Mouse (Mus musculus) intestine, embryonic 16.5 days (tissue): ENCODE results near the gene Fancm. TPM values are rescaled to one million over a fixed set of nuclear protein-coding genes. Genes with fewer than 3 reads are reported as not detected.

Experiments
- ATAC-seq: fragments of 200-750 bp; cut with Nextera tagmentation; 2 replicates; pipeline ENCODE4 v1.8.0; 2017; ENCODE audit warnings: moderate TSS enrichment, moderate library complexity
- H3K27ac ChIP-seq: fragments of 300-500 bp; sonication (generic); 2 replicates; pipeline ENCODE4 v1.5.1; 2014; ENCODE audit warnings: mild to moderate bottlenecking, low read length
- H3K27me3 ChIP-seq: fragments of 300-500 bp; sonication (generic); replicated peaks from 2 replicates; pipeline ENCODE4 v1.6.1; 2014; ENCODE audit warnings: low read length, control low read depth, mixed read lengths; ENCODE audit not compliant: control insufficient read depth, insufficient read depth
- H3K36me3 ChIP-seq: fragments of 300-500 bp; sonication (generic); 2 replicates; pipeline ENCODE4 v1.6.1; 2014; ENCODE audit warnings: low read length, control low read depth; ENCODE audit not compliant: control insufficient read depth, insufficient read depth
- H3K4me1 ChIP-seq: fragments of 300-500 bp; sonication (generic); 2 replicates; pipeline ENCODE4 v1.6.1; 2014; ENCODE audit warnings: low read length, control low read depth, mixed read lengths; ENCODE audit not compliant: control insufficient read depth, insufficient read depth
- H3K4me2 ChIP-seq: fragments of 300-500 bp; sonication (generic); 2 replicates; pipeline ENCODE4 v1.6.1; 2014; ENCODE audit warnings: low read depth, low read length, control low read depth
- H3K4me3 ChIP-seq: fragments of 300-500 bp; sonication (generic); 2 replicates; pipeline ENCODE4 v1.5.1; 2014; ENCODE audit warnings: mild to moderate bottlenecking, low read length
- H3K9ac ChIP-seq: fragments of 300-500 bp; sonication (generic); 2 replicates; pipeline ENCODE4 v1.6.1; 2014; ENCODE audit warnings: low read depth, low read length
- H3K9me3 ChIP-seq: fragments of 300-500 bp; sonication (generic); 2 replicates; pipeline ENCODE4 v1.6.1; 2016; ENCODE audit warnings: low read length, control low read depth; ENCODE audit not compliant: control insufficient read depth
- WGBS: fragments of 180-500 bp; shearing (Covaris S2); extraction: QIAGEN DNeasy Blood & Tissue Kit; methylation state at CpG from one replicate; pipeline ENCODE4 v1.1.7; 2014; 5-methylcytosine and 5-hydroxymethylcytosine counted together
- polyA plus RNA-seq: library from polyadenylated mRNA; unstranded; fragments of >200 nt; fragmentation: Nextera tagmentation; extraction: Ambion mirVana; gene quantifications from 2 replicates; pipeline ENCODE4 v1.2.1, GENCODE M21; 2015

Fancm gene
- 4.2 and 4.4 TPM in 2 replicates for polyA plus RNA-seq

DNA sequence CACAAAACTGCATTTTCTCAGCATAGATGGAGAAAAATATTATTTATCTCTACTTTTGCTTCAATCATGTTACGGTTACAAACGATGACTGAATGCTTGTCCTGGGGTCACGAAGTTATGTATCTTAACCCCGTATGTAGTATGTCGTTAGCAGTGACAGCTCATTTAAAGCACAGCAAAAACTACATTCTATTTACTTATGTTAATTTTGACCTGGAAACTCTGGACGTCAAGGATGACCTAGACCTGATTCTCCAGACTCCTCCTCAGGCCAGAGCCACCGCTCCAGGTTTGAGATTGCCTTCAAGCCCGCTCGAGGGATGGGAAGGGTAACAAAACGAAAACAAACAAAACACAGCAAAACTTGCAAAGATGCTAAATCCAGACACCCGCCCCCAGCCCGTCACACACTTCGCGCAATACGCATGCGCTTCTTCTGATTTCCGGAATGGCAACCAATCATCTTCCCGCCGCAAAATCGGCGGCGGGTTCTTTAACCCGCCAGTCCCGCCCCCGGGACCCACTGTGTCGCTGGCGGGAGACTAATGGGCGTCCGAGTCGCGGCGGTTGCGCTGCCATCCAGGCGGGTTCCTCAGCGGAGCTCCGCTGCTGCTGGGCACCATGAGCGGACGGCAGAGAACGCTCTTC lies at the start of gene Fancm:
Gene Fancm, plus strand, starts transcription at position 519 of the 648 bp plus-strand sequence.
- no peaks in the 10 kb centered on the region for H3K27me3 ChIP-seq
- ATAC-seq, result peak; percentile 54
- H3K9ac ChIP-seq, result peak within 1 kb of the TSS; percentile 96
- peak within 1 kb of the TSS; percentile 72 for H3K27ac ChIP-seq
- H3K4me1 ChIP-seq, result peaks cover 15% of the 10 kb centered on the region
- 2% methylated on average over 39 of the region's 39 CpGs for WGBS
- H3K36me3 ChIP-seq, result no peaks in the 10 kb centered on the region
- peak within 1 kb of the TSS; percentile 85 for H3K4me2 ChIP-seq
- peak within 1 kb of the TSS; percentile 95 for H3K4me3 ChIP-seq
- H3K9me3 ChIP-seq, result no peaks in the 10 kb centered on the region

DNA sequence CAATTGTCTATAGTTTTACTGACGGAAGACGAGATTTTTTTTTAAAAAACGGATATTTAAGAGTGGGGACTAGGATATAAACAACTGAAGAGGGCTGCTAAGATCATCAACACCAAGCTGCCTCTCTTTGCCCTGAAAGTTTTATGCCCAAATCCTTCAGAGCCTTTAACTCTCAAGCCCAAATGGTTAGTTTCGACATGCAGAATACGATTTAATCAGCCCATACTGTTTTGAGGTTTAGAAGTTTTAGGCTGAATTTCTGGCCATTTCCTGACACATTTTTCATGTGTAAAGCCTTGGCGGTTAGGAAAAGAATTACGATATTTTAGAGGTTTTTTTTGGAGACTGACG lies 39.6 kb upstream of the Fancm start:
- no peaks in the 10 kb centered on the region for H3K36me3 ChIP-seq
- peak overlapping the region; percentile 97 for H3K9ac ChIP-seq
- H3K27ac ChIP-seq, result no peak overlapping the region

DNA sequence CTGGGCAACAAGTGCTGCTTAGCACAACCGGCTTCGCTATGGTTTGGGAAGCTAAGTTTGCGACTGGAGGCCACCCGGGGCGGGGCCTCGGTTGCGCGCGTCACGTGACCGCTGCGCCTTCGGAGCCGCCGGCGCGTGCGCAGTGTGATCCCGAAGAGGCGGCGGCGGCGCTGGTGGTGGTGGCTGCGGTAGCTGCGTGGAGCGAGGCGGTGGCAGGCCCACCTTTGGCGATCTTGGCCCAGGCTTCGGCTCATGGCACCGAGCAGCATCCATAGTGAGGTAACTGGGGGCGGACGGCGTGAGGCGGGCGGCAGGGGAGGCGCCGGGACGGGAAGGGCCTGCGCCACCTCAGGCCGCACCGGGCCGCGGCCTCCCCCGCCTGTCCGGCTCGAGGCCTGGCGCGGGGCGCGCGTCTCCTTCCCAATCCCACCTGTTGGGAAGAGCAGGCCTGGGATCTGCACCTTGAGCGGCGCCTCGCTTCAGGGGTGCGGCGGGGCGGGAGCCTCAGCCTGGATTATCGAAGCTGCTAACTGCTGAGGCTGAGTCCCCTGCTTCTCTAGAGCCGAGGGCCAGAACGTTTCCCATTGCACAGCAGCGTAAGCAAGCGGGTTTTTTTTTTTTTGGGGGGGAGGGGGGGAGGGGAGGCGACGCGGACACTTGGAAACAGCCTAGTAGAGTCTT lies 39.1 kb upstream of the Fancm start, which contains the start of gene Prpf39:
Gene Prpf39, plus strand, starts transcription at position 144 of the 681 bp plus-strand sequence.
- Histone ChIP-seq H3K36me3 (no peaks in the 10 kb centered on the region), H3K27me3 (no peaks in the 10 kb centered on the region), H3K27ac (peak within 1 kb of the TSS; percentile 89), H3K4me3 (peak within 1 kb of the TSS; percentile 96), H3K4me2 (peak within 1 kb of the TSS; percentile 66), H3K9ac (peak within 1 kb of the TSS; percentile 97), H3K4me1 (peaks cover 14% of the 10 kb centered on the region), H3K9me3 (no peaks in the 10 kb centered on the region)
- under 1% methylated on average over 65 of the region's 65 CpGs for WGBS
- ATAC-seq, result peak; percentile 96

More for the DNA sequence above, 39.6 kb upstream of the Fancm start:
- Histone ChIP-seq H3K4me3 (peak overlapping the region; percentile 96), H3K27me3 (no peaks in the 10 kb centered on the region), H3K4me2 (peak overlapping the region; percentile 45), H3K4me1 (peaks cover 14% of the 10 kb centered on the region), H3K9me3 (no peaks in the 10 kb centered on the region)
- no peak; the same call in 1 of the 2 replicates for ATAC-seq
- 46% methylated on average over 8 of the region's 8 CpGs for WGBS

DNA sequence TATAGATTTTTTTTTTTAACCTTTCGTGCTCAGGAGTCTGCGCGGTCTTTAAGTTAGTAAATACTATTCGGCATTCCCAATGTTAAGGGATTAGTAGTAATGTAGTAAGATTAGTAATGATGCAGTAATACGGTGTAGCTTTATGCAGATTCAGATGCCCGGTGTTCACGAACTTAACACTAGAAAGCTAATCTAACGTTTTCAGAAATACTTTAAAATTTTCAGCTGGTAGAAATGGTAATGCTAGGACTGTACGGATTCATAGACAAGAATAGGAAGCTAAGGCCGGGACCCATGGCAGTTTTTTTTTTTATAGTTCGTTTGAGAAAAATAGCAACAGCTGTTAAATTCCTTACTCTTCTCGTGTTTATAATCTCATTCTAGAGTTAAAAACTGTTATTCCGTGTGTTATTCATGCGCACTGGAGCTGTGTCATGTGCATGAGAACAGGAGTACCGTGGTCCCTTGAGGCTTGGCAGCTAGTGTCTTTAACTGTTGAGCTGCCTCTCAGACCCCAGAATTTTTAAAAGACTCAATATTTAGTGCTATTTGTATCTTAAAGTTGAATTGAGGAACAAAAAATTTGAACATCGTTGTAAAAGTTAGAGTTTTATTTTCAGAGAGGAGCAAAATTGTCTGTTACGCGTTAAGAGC lies 38.4 kb upstream of the Fancm start:
- Histone ChIP-seq H3K27ac (no peak overlapping the region), H3K9me3 (no peaks in the 10 kb centered on the region), H3K4me2 (peak overlapping the region; percentile 66), H3K9ac (peak overlapping the region; percentile 97), H3K4me3 (peak overlapping the region; percentile 96), H3K27me3 (no peaks in the 10 kb centered on the region), H3K36me3 (no peaks in the 10 kb centered on the region), H3K4me1 (peaks cover 14% of the 10 kb centered on the region)
- peak; percentile 14; the same call in 1 of the 2 replicates for ATAC-seq
- WGBS, result 11% methylated on average over 18 of the region's 18 CpGs

DNA sequence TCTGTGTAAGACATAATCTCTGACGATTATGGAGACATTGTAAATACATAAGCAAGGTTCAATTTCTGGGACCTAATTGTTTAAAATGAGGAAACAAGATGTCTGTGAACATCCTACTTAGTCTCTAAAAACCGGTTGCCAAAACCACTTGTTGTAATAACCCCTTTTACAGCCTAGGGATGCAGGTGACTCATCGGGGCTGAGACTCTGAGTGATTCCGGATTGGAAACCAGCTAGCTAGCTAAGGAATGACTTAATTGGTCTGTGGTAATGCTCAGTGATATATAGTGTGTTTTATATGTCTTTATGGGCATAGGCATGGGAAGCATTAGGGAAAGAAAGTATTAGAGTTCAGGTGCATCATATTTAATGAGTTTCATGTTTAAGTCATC lies 37.9 kb upstream of the Fancm start:
- WGBS, result 17% methylated on average over 4 of the region's 4 CpGs
- H3K27ac ChIP-seq, result no peak overlapping the region
- H3K27me3 ChIP-seq, result no peaks in the 10 kb centered on the region
- H3K4me3 ChIP-seq, result peak overlapping the region; percentile 96
- H3K4me1 ChIP-seq, result peaks cover 14% of the 10 kb centered on the region
- 0 out of 2 replicates have a peak, but pooled peaks have one; percentile 27 for ATAC-seq
- no peak overlapping the region; the same call in 1 of the 2 replicates for H3K9ac ChIP-seq
- H3K4me2 ChIP-seq, result peak overlapping the region; percentile 66
- no peaks in the 10 kb centered on the region for H3K36me3 ChIP-seq
- no peaks in the 10 kb centered on the region for H3K9me3 ChIP-seq

DNA sequence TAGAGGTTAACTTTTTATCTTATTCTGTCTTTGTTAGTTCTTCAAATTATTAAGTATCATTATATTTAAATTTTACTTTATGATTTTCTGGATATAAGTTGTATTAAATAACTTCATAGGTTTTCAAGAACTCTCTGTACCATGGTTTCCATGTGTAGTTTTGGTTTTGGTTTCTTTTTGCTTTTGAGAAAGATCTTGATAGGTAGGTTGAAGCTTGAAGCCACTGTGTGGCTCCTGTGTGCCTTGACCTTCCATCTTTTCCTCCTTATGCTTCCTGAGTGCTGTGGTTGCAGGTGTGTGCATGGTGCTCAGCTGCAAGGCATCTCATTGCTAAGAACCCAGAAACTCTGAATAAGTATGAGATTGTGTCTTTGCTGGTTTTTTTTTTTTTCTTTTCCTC lies 26.6 kb upstream of the Fancm start:
- Histone ChIP-seq H3K4me2 (no peak overlapping the region), H3K27ac (no peak overlapping the region), H3K9ac (no peak overlapping the region), H3K36me3 (peaks cover 7% of the 10 kb centered on the region; the same call in 1 of the 2 replicates), H3K4me3 (no peak overlapping the region), H3K9me3 (no peaks in the 10 kb centered on the region), H3K27me3 (no peaks in the 10 kb centered on the region), H3K4me1 (no peaks in the 10 kb centered on the region)
- no peak for ATAC-seq

DNA sequence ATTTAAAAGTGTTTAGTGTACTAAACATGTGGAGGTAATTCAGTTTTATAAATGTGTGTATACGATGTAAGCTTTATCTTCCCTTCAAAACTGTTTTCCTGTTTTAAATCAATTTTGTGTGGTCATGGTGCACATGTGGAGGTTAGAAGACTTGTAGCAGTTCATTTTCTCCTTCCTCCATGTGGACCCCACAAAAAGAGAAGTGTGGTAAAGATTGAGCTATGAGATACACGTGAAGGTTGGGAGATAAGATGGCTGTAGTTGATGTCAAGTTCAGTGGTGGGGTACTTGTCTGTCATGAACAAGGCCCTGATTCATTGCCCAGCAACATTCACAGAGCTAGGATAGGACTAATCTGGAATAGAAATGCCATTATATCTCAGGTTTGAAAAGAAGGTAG lies 17.2 kb upstream of the Fancm start:
- H3K36me3 ChIP-seq, result peaks cover 2% of the 10 kb centered on the region; the same call in 1 of the 2 replicates
- H3K27me3 ChIP-seq, result no peaks in the 10 kb centered on the region
- H3K27ac ChIP-seq, result no peak overlapping the region
- no peak overlapping the region for H3K4me3 ChIP-seq
- H3K4me2 ChIP-seq, result no peak overlapping the region
- no peaks in the 10 kb centered on the region for H3K9me3 ChIP-seq
- no peak for ATAC-seq
- no peaks in the 10 kb centered on the region for H3K4me1 ChIP-seq
- 77% methylated on average over 2 of the region's 2 CpGs for WGBS
- H3K9ac ChIP-seq, result no peak overlapping the region

DNA sequence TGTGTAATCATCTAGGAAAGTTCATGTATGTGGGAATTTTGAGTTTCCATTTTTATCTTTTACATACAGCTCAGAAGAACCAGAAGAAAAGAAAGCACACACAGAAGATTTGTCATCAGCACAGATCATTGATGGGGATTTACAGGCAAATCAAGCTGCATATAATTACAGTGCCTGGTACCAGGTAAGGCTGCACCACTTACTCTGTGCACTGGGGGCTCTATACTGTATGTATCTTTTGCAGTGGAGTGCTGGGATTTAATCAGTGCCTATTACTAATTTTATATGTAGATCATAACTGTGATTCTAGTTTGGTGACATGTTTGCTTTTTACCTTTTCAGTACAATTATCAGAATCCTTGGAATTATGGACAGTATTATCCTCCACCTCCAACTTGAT lies 14.3 kb upstream of the Fancm start:
- H3K9ac ChIP-seq, result no peak overlapping the region
- no peaks in the 10 kb centered on the region for H3K27me3 ChIP-seq
- H3K4me1 ChIP-seq, result no peaks in the 10 kb centered on the region
- no peak overlapping the region for H3K27ac ChIP-seq
- H3K9me3 ChIP-seq, result no peaks in the 10 kb centered on the region
- peaks cover 6% of the 10 kb centered on the region for H3K36me3 ChIP-seq
- H3K4me2 ChIP-seq, result no peak overlapping the region
- ATAC-seq, result no peak
- no peak overlapping the region for H3K4me3 ChIP-seq

DNA sequence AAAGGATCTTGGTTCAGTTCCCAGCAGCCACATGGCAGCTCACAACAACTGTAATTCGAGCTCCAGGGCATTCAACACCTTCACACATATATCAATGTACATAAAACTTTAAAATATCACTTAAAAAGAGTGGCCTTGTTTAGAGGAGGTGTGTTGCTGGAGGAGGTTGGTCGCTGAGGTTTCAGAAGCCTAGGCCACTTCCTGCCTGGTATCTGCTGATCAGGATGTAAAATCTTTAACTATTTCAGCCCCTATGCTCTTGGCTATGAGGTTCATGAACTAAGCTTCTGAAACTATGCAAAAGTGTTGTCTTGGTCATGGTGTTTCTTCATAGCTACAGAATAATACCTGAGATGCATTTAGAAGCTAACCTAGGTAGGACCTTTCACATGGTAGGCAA lies 10.2 kb upstream of the Fancm start:
- Histone ChIP-seq H3K4me1 (no peaks in the 10 kb centered on the region), H3K36me3 (peaks cover 9% of the 10 kb centered on the region), H3K4me2 (no peak overlapping the region), H3K9me3 (no peaks in the 10 kb centered on the region), H3K9ac (no peak overlapping the region), H3K27me3 (no peaks in the 10 kb centered on the region), H3K4me3 (no peak overlapping the region), H3K27ac (no peak overlapping the region)
- 64% methylated on average over 2 of the region's 2 CpGs for WGBS
- no peak for ATAC-seq
